Mouse (Mus musculus) retina, postnatal 1 day (tissue): ENCODE results near the gene Neu1.
A peak's percentile ranks its signal among the peaks of the same experiment; 100 is the strongest.
"Not testable (repeated sequence)": the region's sequence is repeated elsewhere in the genome, so short reads cannot be mapped to it uniquely, and the experiment has no call there.

Source experiments
- DNase-seq: peaks from one replicate; pipeline ENCODE4 v3.0.0-alpha.2; 2012

The Neu1 gene

DNA sequence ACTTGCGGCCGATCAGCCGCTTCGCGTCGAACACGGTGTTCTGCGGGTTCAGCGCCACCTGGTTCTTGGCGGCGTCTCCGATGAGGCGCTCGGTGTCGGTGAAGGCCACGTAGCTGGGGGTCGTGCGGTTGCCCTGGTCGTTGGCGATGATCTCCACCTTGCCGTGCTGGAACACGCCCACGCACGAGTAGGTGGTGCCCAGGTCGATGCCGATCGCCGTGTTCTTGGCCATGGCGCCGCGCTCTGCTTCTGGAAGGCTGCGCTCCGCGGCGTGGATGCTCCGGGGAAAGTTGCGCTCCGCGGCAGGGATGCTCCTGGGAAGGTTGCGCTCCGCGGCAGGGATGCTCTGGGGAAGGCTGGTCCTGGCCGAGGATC is 40.6 kb downstream of the Neu1 start:
- not testable (repeated sequence) for DNase-seq

GRCm38 (mm10) chr17:34972069-34972749 is 41.2 kb downstream of the Neu1 start, which contains the start of the genes Hspa1a and Hspa1l:
Gene Hspa1a (minus strand): TSS chr17:34972156.
Gene Hspa1l (plus strand): TSS chr17:34972703.
- DNase-seq, result peak; percentile 85

DNA sequence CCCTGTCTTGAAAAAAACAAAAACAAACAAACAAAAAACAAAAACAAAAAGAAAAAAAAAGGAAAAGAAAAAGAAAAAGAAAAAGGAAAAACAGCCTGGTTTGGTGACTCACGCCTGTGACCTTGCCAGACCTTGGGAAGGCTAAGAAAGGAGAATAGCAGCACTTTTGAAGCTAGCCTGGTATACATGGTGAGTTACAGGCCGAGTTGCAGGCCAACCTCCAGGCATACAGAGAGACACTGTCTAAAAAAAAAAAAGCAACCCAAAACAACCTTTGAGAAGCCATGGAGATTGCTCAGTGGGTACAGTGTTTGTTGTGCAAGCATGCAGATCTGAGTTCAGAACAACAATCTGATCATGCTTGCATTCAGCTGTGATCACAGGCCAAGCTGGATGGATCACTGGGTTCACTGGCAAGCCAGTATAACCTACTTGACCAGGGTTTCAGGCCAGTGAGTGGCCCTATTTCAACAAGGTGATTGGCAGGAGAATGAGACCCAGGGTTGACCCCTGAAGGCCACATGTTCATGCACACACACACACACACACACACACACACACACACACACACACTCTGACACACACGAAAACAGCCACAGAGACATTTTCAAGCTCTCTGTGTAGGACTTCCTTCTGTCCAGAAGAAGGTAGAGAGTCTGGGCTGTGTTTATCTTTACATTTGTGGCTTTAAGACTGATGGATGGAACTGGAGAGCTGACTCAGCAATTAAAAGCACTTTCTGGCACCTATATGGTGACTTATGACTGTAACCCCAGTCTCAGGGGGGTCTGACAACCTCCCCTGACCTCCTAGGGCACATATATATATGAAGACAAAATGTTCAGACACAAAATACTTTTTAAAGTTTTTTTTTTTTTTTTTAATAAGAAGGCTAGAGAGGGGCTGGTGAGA is 44.8 kb downstream of the Neu1 start:
- no peak for DNase-seq

- DNase-seq, result no peak
Measured at GRCm38 (mm10) chr17:34977000-34977399, 45.9 kb downstream of the Neu1 start.

- no peak for DNase-seq
Measured at GRCm38 (mm10) chr17:34978239-34978638, 47.2 kb downstream of the Neu1 start.

DNA sequence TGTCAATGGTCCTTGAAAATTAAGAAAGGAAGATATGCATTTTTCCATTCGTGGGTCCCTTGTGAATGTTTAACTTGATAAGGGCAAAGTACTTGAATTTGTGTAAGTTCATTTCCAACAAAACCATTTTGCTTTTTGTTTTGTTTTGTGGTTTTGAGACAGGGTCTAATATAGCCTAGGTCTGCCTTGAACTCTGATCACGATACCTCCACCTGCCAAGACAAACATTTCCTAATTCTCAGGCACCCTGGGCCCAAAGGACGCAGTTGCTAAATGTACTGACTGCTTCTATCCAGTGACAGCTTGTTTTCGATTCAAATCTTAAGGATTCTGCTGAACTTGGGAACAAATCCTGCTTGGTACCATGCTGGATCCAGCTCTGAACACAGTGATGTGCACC is 48.6 kb downstream of the Neu1 start:
- no peak for DNase-seq

- peak; percentile 75 for DNase-seq
Measured at GRCm38 (mm10) chr17:34980655-34981054, 49.6 kb downstream of the Neu1 start.

GRCm38 (mm10) chr17:34981690-34982180 is 50.7 kb downstream of the Neu1 start, which contains the start of gene Lsm2:
Gene Lsm2 (plus strand): TSS chr17:34981862.
- DNase-seq, result peak; percentile 96

DNA sequence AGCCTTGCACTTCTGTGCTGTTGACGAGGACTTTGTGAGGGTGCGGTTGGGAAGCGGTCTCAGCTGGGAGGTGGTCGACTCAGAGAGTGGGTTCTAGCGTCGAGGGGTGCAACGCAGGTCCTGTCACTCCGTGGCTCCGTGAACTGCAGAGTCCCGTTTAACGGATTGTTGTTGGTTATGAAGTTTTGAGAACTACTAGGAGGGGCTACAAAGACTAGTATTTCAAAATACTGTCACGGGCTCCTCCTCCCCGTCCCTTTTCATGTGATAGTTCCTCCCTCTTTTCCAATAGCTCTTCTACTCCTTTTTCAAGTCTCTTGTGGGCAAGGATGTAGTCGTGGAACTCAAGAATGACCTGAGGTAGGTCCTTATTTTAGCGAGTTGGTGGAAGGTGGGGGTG is 51.3 kb downstream of the Neu1 start:
- no peak for DNase-seq

DNA sequence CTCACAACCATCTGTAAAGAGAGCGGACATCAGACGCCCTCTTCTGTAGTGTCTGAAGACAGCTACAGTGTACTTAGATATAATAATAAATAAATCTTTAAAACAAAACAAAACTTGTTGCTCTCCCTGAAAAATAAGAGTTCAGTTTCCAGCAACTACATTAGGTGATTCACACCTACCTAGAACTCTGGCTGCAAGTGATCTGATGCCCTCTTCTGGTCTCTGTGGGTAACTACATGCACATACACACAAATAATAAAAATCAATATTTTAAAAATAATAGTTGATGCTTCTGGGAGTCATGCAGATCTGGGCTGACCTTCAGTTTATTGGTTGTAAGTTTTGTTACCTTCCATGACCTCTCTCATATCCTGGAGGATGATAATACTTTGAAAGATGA is 53.2 kb downstream of the Neu1 start:
- DNase-seq, result peak; percentile 48
